Mouse (Mus musculus): ENCODE results near the gene Zfp768.
"Not testable (repeated sequence)": the region's sequence is repeated elsewhere in the genome, so short reads cannot be mapped to it uniquely, and the experiment has no call there.

Zfp768 gene

DNA sequence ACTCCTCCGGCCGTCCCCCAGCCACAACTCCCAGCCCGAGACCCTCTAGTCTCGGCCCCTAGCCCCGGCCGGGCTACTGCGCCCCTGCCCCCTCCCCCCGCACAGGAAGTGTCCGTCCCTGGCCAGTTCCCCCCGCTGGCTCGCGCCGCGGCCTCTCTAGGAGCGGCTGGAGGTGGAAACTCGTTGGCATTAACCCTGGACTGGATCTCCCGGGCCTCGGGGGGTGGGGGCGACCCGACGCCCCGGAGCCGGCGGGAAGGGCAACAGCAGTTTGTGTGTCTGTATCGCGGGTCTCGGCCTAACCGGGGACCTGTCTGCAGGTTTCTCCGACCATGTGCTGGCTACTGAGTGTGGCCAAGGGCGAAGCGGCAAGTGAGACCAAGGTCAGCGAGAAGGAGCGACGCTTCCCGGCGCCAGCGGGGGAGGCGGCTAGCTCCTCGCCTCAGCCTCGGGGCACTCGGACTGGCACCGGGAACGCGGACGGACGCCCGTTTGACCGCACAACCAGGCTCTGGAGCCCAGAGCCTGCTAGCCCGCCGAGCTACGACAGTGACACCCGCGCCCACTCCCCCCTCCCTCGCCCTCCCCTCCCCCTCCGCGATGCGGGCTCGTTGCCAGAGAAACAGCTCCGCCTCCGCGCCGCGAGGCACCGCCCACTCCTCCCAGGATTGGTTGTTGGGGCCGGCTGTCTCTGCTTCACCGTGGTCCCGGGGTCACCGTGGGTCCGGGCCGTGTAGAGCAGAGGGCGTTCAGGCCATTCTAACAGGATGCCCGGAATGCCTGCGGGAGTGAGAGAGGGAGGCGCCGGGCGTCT is at the start of gene Zfp768:
TSS of gene Zfp768 (minus strand) at position 78 of the 814 bp plus-strand sequence.
- DNase-seq (ENCODE audit: low spot score in 2 of 2) = peak; percentile 90 to 95

DNA sequence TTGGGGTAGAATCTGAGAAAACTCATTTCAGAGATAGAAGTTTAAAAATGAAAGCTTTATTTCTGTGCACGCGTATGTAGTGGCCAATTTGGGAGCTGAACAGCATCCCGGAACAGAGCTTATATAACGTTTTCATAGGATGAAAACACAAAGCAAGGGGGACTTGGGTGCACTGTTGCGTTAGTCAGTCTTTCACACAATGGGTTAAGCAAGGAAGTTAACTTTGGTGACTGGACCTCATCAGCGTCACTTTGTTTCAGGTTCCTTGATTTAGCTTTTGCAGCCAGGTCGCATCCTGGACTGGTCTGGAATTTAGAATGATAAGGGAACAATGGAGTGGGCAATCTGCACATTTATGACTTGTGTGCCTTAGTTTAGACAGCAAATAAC is 48.5 kb upstream of the Zfp768 start:
- no peak for DNase-seq (ENCODE audit: low spot score in 2 of 2)

DNA sequence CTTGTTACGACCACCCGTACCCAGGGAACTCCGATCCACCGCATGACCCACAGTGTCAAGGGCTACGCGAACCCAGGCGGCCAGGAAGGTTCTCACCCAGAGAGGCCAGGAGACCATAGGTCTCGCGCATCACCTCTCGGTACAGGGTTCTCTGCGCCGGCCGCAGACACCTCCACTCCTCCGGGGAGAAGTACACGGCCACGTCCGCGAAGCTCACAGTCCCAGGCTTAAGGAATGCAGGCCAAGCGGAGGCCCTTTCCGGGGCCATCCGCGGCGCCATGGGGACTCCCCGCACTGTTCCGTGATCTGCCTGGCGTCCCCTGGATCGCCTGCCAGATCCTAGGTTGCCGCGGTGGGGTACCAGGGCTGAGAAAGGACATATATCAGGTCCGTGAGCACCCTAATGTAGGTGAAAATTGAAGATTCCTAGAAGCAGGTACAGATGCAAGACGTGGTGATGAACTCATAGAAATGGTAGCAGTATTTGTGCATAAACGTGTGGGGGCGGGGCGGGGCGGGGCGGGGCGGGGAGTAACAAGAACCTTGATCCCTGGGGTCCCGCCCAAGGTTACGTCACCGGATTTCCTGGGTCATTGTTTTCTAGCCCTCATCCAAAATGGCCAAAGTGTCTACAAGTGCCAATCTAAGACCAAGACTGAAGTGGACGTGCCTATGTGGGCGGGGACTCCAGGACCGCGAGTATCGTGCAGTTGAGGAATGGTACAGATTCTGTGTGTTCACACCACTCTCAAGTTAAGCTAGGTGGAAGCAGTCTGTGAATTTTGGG is 48.0 kb upstream of the Zfp768 start, which contains the start of gene E430018J23Rik:
TSS of gene E430018J23Rik (minus strand) at position 473 of the 787 bp plus-strand sequence.
- peak; percentile 91 for DNase-seq (ENCODE audit: low spot score in 2 of 2)

DNA sequence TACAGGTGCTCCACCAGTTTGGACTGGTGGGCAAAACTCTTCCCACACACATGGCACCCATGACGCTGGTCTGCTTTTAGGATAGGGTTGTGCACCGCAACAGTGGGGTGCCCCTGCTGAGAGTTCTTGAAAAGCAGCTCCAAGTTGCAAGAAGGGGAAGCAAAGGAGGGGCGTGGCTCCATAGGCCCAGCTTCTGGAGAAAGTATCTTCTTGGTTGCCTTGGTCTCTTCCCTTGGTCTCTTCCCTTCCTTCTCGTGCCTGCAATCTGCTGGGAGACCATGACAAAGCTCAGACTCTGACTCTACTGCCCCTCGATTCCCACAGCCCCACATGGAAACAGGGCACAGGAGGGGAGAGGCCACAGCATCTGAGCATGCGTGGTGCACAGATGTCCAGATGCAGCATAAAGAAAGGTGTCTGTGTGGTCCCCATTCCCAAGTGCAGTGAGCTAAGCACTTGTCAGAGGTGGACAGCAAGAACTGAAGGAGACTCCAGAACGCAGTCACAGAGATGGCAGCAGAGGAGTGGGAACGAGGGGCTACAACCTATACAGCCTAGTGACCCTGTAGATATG is 46.9 kb upstream of the Zfp768 start:
- no peak for DNase-seq (ENCODE audit: low spot score in 2 of 2)

DNA sequence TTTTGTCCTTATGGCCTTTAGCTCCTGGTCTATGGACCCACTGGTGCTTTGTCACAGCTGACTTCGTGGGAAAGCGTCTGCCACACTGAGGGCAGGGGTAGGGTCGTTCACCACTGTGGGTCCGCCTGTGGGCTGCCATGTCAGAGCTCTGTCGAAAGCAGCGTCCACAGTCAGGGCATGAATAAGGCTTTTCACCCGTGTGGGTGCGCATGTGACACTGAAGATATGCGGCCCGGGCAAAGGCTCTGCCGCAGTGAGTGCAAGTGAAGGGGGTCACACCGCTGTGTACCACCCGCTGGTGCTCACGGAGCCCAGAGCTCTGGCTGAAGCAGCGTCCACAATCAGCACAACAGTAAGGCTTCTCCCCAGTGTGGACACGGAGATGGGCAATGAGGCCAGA is 46.1 kb upstream of the Zfp768 start:
- no peak for DNase-seq (ENCODE audit: low spot score in 2 of 2)

DNA sequence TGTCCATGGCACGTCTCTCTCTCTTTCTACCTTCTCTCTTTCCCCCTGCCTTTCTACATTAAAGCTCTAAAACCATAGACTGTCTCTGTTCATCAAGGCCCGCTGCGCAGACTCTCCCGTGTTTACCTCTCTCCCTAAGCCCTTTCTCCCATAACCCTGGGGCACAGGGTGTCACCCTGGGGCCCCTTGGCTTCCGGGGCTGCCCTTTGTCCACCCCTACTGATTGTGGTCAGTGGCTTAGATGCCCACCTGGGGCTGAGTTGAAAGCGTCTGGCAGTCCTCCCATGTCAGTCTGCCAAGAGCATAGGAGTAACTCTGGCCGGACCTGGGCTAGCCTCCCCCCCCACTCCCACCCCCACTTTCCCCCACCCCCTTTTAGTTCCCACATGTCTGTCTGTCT is 44.9 kb upstream of the Zfp768 start:
- no peak for DNase-seq (ENCODE audit: low spot score in 2 of 2)

DNA sequence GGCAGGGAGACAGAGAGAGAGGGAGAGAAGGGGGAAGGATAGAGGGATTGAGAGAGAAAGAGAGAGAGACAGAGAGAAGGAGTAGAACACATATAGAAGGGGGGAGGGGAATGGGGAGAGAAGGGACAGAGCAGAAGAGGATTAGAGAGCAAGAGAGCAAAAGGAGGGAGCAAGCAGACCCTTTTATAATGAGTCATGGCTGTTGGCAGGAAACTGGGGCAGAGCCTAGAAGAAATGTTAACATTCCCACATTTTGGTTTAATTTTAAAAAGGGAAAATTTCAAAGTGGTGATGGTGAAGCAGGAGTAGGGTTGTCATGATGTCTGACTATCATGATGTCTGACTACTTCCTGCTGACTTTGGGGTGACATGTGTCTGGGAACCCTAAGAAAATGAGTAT is 42.8 kb upstream of the Zfp768 start:
- not testable (repeated sequence) for DNase-seq (ENCODE audit: low spot score in 2 of 2)

DNA sequence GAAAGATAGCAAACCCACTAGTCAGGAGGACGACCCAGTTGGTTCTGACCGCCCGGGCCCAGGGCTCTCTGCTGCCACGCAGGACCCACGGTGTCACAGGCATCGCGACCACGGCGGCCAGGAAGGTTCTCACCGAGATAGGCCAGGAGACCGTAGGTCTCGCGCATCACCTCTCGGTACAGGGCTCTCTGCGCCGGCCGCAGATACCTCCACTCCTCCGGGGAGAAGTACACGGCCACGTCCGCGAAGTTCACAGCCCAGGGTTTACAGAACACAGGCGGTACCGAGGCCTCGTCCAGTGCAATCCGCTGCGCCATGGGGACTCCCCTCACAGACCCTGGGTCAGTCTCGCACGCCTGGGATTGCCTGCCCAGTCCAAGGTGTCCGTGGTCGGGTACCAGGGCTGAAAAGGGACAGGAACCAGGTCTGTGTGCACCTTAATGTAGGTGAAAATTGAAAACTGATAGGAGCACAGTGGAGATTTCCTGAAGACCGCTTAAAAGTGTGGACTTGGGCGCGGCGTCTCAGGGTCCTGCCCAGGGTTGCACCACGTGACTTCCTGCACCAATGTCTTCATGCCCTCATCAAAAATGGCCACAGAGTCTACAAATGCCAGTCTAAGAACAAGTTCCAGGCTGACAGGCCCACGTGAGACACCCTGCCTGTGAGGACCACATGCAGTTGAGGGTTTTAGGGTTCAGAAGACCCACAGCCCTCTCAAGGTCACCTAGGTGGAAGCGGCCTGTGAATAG is 41.4 kb upstream of the Zfp768 start, which contains the start of gene 9130019O22Rik:
TSS of gene 9130019O22Rik (minus strand) at position 526 of the 752 bp plus-strand sequence.
- peak; percentile 92 to 95 for DNase-seq (ENCODE audit: low spot score in 2 of 2)

DNA sequence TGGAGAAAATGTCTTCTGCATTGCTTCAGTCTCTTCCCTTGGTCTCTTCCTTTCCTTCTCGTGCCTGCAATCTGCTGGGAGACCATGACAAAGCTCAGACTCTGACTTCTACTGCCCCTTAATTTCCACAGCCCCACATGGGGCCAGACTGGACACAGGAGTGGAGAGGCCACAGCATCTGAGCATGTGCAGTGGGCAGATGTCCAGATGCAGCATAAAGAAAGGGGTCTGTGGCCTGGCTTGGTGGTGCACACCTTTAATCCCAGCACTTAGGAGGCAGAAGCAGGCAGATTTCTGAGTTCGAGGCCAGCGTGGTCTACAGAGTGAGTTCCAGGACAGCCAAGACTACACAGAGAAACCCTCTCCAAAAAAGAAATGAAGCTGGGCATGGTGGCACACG is 40.2 kb upstream of the Zfp768 start:
- DNase-seq (ENCODE audit: low spot score in 2 of 2) = not testable (repeated sequence)

DNA sequence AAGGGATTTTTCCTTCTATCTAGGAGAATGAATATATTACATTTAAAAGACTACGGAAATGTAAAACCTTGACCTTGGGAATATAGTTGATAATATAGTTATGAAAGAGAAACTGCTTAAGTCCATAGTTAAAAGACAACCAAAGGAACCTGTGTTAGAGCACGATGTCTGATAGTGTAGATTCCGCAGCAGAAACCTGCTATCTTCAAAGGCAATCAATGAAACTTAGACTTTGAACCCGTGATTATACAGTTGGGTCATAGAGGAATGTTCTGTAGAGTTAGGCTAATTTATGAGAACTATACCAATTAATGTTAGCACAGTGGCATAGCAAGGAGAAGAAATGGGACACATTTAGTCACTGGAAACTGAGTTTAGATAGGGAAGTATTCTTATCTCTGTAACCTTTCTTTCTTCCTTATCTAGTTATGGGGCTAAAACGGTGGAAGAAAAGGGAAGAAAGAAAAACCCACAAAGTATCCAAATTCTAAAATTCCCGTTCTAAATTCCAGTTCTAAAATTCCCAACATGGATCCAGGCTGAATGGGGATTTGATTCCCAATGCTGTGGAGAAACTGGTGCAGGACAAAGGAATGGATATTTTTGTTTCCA is 33.0 kb upstream of the Zfp768 start:
- no peak for DNase-seq (ENCODE audit: low spot score in 2 of 2)

DNA sequence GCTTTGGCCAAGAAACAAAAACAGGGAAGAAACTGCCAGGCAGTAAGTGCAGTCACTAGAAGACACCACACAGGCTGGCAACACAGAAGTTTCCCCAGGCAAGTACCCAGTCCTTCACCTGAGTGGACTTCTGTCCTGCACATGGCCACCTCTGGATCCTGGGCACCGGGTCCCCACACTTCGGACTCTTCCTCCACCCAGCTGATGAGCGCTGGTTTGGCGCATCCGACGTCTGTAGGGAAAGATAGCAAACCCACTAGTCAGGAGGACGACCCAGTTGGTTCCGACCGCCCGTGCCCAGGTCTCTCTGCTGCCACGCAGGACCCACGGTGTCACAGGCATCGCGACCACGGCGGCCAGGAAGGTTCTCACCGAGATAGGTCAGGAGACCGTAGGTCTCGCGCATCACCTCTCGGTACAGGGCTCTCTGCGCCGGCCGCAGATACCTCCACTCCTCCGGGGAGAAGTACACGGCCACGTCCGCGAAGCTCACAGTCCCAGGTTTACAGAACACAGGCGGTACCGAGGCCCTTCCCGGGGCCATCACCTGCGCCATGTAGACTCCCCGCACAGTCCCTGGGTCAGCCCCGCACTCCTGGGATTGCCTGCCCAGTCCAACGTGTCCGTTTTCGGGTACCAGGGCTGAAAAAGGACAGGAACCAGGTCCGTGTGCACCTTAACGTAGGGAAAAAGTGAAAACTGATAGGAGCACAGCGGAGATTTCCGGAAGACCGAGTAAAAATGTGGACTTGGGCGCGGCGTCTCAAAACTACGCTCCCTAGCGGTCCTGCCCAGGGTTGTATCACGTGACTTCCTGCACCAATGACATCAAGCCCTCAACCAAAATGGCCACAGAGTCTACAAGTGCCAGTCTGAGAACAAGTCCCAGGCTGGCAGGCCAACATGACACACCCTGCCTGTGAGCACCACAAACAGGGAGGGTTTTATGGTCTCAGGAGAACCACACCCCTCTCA is 30.2 kb upstream of the Zfp768 start, which contains the start of gene Zfp747:
TSS of gene Zfp747 (minus strand) at position 780 of the 975 bp plus-strand sequence.
- DNase-seq (ENCODE audit: low spot score in 2 of 2) = peak; percentile 97

DNA sequence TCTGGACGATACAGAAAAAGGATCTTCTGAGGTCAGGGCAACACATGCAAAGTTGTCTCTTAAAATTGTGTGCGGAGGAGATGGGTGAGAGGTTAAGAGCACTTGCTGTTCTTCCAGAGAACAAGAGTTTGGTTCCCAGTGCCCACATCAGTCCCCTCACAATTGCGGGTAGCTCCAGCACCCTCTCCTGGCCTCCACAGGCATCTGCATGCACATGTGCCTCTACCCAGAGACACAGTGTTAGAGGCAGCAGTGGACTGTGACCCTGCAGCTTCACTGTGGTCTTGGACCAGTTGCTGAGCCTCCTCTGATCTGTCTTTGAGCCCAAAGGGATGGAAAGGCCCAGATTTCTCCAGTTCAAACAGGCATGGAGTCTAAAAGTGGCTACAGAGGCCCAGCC is 26.5 kb upstream of the Zfp768 start:
- DNase-seq (ENCODE audit: low spot score in 2 of 2) = peak; percentile 38 to 69

DNA sequence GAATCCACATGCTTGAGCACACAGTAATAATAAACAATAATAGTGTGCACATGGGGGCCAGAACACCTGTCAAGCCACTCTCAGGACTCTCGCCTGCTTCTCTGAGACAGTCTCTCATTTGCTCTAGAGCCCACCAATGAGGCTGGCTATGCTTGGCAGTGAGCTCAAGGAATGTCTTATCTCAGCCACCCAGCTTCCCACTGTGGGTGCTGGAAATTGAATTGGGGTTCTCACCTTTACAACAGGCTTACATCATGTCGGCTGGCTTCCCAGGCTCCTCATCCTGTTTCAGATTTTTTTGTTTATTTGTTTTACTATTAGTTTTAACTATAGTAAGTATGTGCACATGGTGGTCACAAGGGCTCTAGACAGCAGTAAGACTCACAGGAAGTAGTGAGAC is 25.8 kb upstream of the Zfp768 start:
- no peak for DNase-seq (ENCODE audit: low spot score in 2 of 2)

DNA sequence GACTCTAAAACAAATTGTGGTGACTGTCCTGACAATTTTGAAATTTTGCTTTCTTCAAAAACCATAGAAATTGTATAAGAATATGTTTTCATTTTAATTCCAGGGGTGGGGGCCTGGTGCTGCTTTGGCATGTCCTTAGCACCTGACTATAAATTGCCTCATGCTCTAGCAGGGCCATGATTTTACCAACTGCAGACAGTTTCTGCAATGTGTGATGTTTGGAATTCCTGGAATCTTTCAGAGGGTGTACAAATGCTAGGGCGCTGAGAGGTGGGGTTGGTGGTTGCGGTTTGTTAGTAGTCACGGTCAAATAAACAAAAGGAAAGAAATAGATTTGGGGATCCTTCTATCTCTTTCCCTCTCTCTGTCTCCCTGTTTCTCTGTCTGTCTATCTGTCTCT is 20.9 kb upstream of the Zfp768 start:
- no peak for DNase-seq (ENCODE audit: low spot score in 2 of 2)

DNA sequence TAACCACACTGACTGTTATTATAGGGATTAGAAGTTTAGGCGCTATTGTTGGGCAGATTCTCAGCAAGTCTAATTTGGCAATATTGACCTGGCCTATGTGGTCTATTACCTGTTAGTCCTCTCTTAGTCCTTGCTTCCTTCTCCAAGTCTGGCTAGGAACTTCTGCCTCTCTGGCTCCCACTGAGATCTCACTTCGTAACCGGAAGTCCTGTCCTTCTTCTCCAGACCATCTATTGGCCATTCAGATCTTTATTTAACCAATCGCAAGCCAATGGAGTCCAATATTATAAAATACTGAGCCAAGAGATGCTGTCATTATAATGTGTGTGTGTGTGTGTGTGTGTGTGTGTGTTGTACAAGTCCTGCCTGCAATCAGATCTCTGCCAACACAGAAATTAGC is 18.8 kb upstream of the Zfp768 start:
- no peak for DNase-seq (ENCODE audit: low spot score in 2 of 2)

DNA sequence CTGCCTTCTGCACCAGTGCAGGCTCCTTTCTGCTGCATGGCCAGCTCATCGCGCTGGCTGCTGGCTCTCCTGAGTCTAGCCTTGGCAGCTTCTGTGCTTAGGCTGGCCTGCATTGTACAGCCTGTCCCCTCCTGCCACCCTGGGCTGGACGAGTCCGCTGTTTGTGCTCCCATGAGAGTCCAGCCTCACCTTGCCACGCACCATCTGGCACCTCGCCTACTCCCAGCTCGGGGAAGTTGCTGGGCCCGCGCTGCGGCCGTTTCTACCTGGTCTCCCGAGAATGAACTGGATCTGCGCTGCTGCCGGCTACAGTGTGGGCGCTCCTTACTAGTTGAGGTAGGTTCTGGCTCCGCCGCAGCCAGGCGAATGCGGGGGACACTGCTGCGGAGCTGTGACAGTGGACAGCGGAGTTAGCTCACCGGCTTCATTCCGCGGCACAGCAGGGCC is 18.1 kb upstream of the Zfp768 start:
- DNase-seq (ENCODE audit: low spot score in 2 of 2) = no peak

DNA sequence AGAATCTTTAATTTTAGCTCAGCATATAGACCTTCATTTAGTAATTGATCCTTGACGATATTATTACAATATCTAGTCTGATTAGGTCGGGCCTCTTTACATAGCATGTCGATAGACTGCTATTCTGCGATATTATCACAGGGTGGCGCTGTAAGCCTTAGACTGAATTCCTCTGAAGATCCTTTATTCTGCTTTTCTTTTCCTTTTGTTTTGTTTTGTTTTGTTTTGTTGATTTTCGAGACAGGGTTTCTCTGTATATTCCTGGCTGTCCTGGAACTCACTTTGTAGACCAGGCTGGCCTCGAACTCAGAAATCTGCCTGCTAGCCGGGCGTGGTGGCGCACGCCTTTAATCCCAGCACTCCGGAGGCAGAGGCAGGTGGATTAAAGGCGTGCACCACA is 17.0 kb upstream of the Zfp768 start:
- DNase-seq (ENCODE audit: low spot score in 2 of 2) = peak in 1 of 2 experiments; percentile 41

DNA sequence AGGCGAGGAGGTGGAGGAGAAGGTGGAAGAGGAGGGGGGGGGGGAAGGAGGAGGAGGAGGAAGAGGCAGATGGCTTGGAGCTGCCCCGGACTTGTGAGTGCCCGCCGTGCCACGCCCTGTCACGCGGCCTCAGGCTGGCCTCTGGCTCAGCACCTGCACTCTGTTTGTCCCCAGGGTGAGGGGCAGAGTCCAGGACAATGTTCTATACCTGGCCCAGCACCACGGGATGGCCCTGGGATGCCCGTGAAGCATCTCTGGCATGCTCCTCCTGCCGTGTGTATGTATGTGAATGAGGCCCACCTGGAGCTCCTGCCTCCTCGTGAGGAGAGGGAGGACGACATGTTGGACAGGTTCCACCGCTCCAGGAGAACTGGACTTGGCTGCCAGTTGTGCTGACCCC is 16.1 kb upstream of the Zfp768 start:
- no peak for DNase-seq (ENCODE audit: low spot score in 2 of 2)

DNA sequence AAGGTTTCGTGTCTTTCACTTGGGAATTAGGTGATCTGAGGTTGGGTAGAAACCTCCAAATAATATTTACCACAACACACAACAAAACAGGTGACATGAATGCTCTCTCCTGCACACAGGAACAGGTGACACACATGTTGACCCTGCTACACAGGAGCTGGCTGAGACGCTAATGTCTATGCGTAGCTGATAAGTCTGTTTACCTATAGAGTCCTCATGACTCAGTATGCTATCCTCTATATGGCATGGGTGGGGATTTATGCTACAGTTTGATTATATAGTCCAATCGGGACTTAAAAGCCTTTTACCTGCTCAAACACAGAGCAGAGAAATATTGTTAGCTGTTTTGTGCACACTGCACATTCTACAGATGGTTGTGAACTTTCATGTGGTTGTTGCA is 14.9 kb upstream of the Zfp768 start:
- no peak for DNase-seq (ENCODE audit: low spot score in 2 of 2)

DNA sequence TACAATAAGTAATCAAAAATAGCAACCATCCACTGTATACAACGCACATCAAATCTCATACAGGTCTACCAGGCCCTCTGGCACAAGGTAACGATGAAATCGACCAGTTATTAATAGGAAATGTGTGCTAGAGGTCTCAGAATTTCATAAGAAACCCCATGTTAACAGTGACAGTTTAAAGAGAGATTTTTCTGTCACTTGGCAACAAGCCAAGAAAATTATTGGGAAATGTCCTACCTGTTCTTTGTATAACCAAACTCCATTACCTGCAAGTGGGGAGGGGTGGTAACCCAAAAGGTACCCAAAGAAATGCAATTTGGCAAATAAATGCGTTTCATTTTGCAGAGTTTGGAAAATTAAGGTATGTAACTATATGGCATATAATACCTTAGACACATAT is 13.1 kb upstream of the Zfp768 start:
- DNase-seq (ENCODE audit: low spot score in 2 of 2) = no peak

Measured in spleen, postnatal 4 days (tissue).